Mouse (Mus musculus) central nervous system, embryonic 11.5 days (tissue): ENCODE measurements around the gene Bpifb9b. TPM values are rescaled to one million over a fixed set of nuclear protein-coding genes. Genes with fewer than 3 reads are reported as not detected.

ENCODE experiments used
- polyA plus RNA-seq: library from polyadenylated mRNA; depleted of rRNA; stranded (reverse); fragments of >200 nt; gene quantifications from 2 replicates; pipeline ENCODE4 v1.2.3, GENCODE M21; 2012; rRNA removed

The Bpifb9b gene
- not detected in 2 replicates for polyA plus RNA-seq

GRCm38 (mm10) chr2:154306927-154307326 lies at the start of gene Bpifb9b:
Gene Bpifb9b (plus strand): TSS chr2:154307227.

GRCm38 (mm10) chr2:154257554-154257953 lies 49.5 kb upstream of the Bpifb9b start, which contains the start of gene Bpifb9a:
Gene Bpifb9a (plus strand): TSS chr2:154257854.

Other genes starting within 250 kb of the Bpifb9b start
- not detected in 2 replicates for gene Bpifa3, start 176.9 kb upstream of the Bpifb9b start, polyA plus RNA-seq
- not detected in 2 replicates for gene Bpifa1, start 164.3 kb upstream of the Bpifb9b start, polyA plus RNA-seq
- not detected in 2 replicates for gene Bpifa5, start 144.6 kb upstream of the Bpifb9b start, polyA plus RNA-seq
- gene Bpifb1, start 116.4 kb upstream of the Bpifb9b start, polyA plus RNA-seq = not detected in 2 replicates
- gene Bpifb5, start 83.5 kb upstream of the Bpifb9b start, polyA plus RNA-seq = 0.16 and 0.17 TPM in 2 replicates
- gene Bpifb9a, start 49.4 kb upstream of the Bpifb9b start, polyA plus RNA-seq = not detected in 2 replicates
- gene Cdk5rap1, start 65.8 kb downstream of the Bpifb9b start, polyA plus RNA-seq = 8.3 and 20.3 TPM in 2 replicates
- gene Snta1, start 100.9 kb downstream of the Bpifb9b start, polyA plus RNA-seq = 6.9 and 7.2 TPM in 2 replicates
- gene Cbfa2t2, start 129.3 kb downstream of the Bpifb9b start, polyA plus RNA-seq = 37.0 and 44.4 TPM in 2 replicates
- 0.88 and 2.4 TPM in 2 replicates for gene 1700003F12Rik, start 239.9 kb downstream of the Bpifb9b start, polyA plus RNA-seq
- gene Actl10, start 244.5 kb downstream of the Bpifb9b start, polyA plus RNA-seq = 0.04 and 0.05 TPM in 2 replicates